Mouse (Mus musculus): ENCODE data around the gene Hoxc10.

The Hoxc10 gene

DNA sequence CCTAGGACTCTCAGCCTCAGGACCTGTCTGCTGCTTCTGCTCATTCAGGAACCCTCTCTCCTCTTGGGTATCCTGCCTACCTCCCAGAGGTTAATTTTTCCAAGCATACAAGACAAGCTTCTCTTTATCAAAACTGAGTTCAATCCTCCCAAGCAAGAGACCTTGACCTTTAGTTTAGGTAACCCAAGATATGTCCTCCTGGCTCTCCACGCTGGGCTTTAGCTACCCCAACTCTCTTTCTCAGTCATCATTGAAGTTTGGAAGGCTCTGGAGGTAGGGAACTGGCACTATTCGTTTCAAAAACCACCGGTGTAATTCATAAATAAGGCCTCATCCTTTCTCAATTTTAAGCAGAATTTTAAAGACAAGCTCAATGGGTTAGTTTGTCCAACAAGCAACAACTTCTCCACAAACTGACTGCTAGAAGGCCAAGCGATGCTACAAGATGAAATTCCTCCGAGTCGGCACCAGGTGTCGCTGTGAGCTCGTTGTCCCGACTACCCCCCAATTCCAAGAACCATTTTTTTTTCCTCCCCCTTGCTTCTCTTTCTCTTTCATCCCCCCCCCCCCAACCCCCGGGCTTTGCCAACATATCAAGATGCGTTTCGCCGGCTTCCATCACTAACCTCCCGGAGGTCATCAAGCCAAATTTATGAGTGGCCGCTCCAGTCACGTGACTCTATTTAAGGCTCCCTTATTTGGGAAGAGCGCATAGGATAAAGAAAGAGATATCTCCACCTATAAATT is 46.8 kb downstream of the Hoxc10 start:
- DNase-seq: peak; percentile 74

DNA sequence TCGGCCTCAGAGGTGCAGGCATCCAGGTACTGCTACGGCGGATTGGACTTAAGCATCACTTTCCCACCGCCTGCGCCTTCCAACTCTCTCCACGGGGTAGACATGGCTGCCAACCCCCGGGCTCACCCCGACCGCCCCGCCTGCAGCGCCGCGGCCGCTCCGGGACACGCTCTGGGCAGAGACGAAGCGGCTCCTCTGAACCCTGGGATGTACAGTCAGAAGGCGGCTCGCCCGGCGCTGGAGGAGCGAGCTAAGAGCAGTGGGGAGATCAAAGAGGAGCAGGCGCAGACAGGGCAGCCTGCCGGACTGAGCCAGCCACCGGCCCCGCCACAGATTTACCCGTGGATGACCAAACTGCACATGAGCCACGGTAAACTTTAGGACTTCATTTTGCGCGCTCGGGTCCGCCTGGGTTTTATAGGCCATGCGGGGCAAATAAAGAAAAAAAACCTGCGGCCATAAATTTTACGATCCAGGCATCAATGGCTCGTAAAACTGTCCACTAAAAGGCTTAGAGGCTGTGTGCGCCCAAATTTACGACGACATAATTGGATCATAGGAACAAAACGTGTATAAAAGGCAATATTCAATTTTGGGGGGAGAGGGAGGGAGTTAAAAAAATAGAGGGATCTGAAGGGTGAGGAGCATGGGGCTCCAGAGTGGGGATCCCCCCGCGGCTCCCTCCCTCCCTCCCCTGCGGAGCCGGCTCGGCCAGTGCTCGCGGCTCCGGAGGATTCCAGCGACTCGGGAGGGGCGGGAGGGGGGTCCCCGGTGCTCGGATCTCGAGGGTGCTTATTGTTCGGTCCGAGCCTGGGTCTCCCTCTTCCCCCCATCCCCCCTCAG is 47.8 kb downstream of the Hoxc10 start:
- peak; percentile 75 for DNase-seq

DNA sequence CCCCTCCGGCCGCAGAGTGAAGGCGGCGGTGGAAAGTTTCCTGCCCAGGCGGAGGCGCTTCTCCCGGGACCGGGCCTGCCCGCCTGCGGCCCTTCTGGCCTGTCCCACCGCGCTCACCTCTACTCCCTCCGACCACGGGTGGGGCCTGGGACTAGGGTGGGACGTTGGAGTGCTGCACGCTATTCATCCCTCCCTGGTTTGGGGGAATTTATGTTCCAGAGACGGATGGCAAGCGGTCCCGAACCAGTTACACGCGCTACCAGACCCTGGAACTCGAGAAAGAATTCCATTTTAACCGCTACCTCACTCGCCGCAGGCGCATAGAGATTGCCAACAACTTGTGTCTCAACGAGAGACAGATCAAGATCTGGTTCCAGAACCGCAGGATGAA is 48.4 kb downstream of the Hoxc10 start:
- DNase-seq: no peak

DNA sequence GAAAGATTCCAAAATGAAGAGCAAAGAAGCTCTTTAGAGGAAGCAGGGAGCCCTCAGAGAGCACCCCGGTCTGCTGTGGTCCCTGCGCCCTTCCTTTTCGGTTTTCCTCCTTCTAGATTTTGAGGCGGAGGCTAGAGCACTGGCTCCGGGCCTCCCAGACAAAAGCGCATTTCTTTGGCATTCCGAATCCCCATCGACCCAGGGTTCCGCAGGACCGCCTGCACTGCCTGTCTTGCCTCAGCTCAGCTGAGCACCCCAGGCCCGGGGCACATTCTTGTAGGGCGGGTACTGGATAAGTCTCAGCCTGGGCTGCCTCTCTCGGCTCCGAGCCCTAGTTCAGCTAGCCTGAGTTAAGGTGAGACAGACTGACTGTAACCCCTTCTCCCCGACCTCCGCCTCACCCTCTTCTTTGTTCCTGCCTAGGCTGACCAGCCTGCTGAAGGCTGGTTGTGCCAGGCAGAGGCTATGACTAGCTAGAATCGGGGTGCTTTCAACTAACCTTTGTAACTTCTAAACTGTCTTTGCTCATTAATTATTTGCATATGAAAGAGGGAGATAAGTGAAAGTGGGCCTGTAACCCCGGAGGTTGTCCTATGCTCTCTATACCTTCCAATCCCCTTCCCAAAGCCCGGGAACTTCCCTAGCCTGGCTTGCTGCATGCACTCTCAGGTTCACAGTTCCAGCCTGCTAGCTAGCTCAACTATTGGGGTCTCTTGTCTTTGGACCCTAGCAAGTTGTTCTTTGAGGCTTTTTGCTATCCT is 49.0 kb downstream of the Hoxc10 start:
- DNase-seq: no peak

DNA sequence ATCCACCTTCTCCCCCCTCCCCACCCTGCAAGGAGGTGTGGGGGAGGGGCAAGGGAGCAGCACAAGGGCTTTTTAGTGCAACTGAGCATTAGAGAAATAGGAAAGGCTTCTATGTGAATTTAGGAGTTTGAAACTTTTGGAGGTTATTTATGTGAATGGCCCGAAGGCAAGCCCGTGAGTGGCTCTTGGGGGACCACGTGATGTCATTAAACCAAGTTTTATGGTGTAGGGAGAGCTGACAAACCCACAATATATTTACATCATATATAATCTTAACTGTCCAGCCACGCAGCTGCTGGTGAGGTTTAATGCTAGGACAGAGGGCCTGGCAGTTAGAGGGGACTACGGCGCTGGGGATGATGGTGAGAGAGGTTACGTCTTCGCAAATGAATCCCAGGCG is 52.0 kb downstream of the Hoxc10 start, which contains the start of gene Hoxc4:
Gene Hoxc4, plus strand, starts transcription at position 299 of the 400 bp plus-strand sequence.
- no peak for DNase-seq

DNA sequence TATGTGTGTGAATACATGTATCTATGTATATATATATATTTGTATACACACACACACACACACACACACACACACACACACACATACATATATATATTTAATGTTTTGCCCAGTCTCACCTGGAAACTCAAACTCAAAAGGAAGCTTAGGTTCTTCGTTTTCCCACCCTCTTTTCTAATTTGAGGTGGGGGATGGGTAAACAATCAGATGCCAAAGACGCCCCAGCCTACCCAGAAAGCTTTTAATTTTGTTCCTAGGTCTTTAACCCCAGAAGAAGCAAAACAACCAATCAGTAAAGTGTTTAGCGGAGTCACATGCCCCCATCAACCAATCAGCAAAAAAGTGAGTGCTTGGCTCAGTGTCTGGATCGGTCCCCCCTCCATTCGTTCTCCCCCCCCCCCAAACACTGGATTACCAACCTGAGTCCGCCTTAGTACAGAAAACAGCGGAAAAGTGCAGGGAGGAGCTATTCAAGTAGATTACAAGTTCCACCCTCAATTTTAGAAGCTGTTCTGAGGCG is 54.4 kb downstream of the Hoxc10 start:
- no peak for DNase-seq
